Mouse (Mus musculus) Patski (cell line): ENCODE measurements around the gene Ankrd34c. TPM values are rescaled to one million over a fixed set of nuclear protein-coding genes. Genes with fewer than 3 reads are reported as not detected.

Source experiments
- ATAC-seq: fragments of 100-300 bp; one replicate; pipeline ENCODE4 v1.8.0; 2021
- CTCF ChIA-PET: fragments of 350-600 bp; sonication (Branson Sonifier 250); formaldehyde crosslinking; loops from one replicate; lab custom pipeline; 2022; ENCODE audit warnings: inconsistent platforms; lab: Charles Lee
- POLR2A ChIA-PET: fragments of 350-600 bp; sonication (Branson Sonifier 250); formaldehyde crosslinking; loops from one replicate; lab custom pipeline; 2022; ENCODE audit warnings: antibody characterized with exemption, inconsistent platforms; lab: Charles Lee
- DNase-seq: peaks from one replicate; pipeline ENCODE4 v3.0.0-alpha.2; 2011; ENCODE audit warnings: low read depth, low spot score
- H3K27me3 ChIP-seq: fragments of 371-371 bp; one replicate; pipeline ENCODE4 v1.5.1; 2021
- CTCF ChIP-seq: fragments of 100-300 bp; IDR thresholded peaks from one replicate; pipeline ENCODE4 v1.5.1; 2021
- in situ Hi-C: fragments of 300-500 bp; cut with MboI; formaldehyde crosslinking; loops from 3 replicates; pipeline ENCODE4 v1.11.1; 2018; ENCODE audit warnings: low pct_unique_long_range_greater_than_20kb, mixed read lengths
- polyA plus RNA-seq: library from polyadenylated mRNA; unstranded; gene quantifications from one replicate; pipeline ENCODE4 v1.2.3, GENCODE M21; 2021

Ankrd34c gene
- not detected for polyA plus RNA-seq

- CTCF ChIA-PET: no interaction called here
- peaks cover 14% of the 10 kb centered on the region for H3K27me3 ChIP-seq
- no peak for TF ChIP-seq CTCF
- in situ Hi-C loops: no loop called here
- ATAC-seq (no peak), DNase-seq (no peak)
- POLR2A ChIA-PET: no interaction called here
Measured at GRCm38 (mm10) chr9:89738295-89738694, at the start of gene Ankrd34c. Gene Ankrd34c (minus strand): TSS chr9:89738475.

- ATAC-seq (no peak), DNase-seq (no peak)
- no peaks in the 10 kb centered on the region for H3K27me3 ChIP-seq
- no peak for TF ChIP-seq CTCF
- CTCF ChIA-PET: no interaction called here
- in situ Hi-C loops: no loop called here
- POLR2A ChIA-PET: no interaction called here
Measured at GRCm38 (mm10) chr9:89787532-89787931, 49.3 kb upstream of the Ankrd34c start.

GRCm38 (mm10) chr9:89781395-89781927, 43.2 kb upstream of the Ankrd34c start:
- TF ChIP-seq CTCF: no peak
- ATAC-seq (no peak), DNase-seq (no peak)
- H3K27me3 ChIP-seq: peaks cover 6% of the 10 kb centered on the region
- in situ Hi-C loops: no loop called here
- ChIA-PET POLR2A (no interaction called here), CTCF (no interaction called here)

GRCm38 (mm10) chr9:89779237-89779636, 41.0 kb upstream of the Ankrd34c start:
- TF ChIP-seq CTCF: no peak
- DNase-seq: no peak
- no peak for ATAC-seq
- in situ Hi-C loops: no loop called here
- POLR2A ChIA-PET: no interaction called here
- peaks cover 9% of the 10 kb centered on the region for H3K27me3 ChIP-seq
- CTCF ChIA-PET: no interaction called here

GRCm38 (mm10) chr9:89771153-89771552, 32.9 kb upstream of the Ankrd34c start:
- H3K27me3 ChIP-seq: peaks cover 6% of the 10 kb centered on the region
- ATAC-seq: no peak
- ChIA-PET POLR2A (no interaction called here), CTCF (no interaction called here)
- no peak for DNase-seq
- in situ Hi-C loops: no loop called here
- TF ChIP-seq CTCF: no peak

GRCm38 (mm10) chr9:89762017-89762416, 23.7 kb upstream of the Ankrd34c start:
- ChIA-PET POLR2A (no interaction called here), CTCF (no interaction called here)
- no peak for TF ChIP-seq CTCF
- ATAC-seq (no peak), DNase-seq (no peak)
- peaks cover 5% of the 10 kb centered on the region for H3K27me3 ChIP-seq
- in situ Hi-C loops: no loop called here

- H3K27me3 ChIP-seq: peaks cover 4% of the 10 kb centered on the region
- no peak for TF ChIP-seq CTCF
- ATAC-seq: no peak
- POLR2A ChIA-PET: no interaction called here
- CTCF ChIA-PET: interaction anchor here (1.6 kb wide), 1 partner anchor 85 kb away, joined by 3 read pairs; no protein-coding TSS in a partner anchor
- no peak for DNase-seq
- in situ Hi-C loops: no loop called here
Measured at GRCm38 (mm10) chr9:89758569-89758968, 20.3 kb upstream of the Ankrd34c start.

GRCm38 (mm10) chr9:89758139-89758538, 19.9 kb upstream of the Ankrd34c start:
- TF ChIP-seq CTCF: no peak
- no peak for ATAC-seq
- ChIA-PET POLR2A (no interaction called here), CTCF (interaction anchor here (1.6 kb wide), 1 partner anchor 84 kb away, joined by 3 read pairs; no protein-coding TSS in a partner anchor)
- DNase-seq: no peak
- in situ Hi-C loops: no loop called here
- peaks cover 4% of the 10 kb centered on the region for H3K27me3 ChIP-seq

- CTCF ChIA-PET: interaction anchor here (1.6 kb wide), 1 partner anchor 84 kb away, joined by 3 read pairs; no protein-coding TSS in a partner anchor
- DNase-seq (no peak), ATAC-seq (no peak)
- POLR2A ChIA-PET: no interaction called here
- no peak for TF ChIP-seq CTCF
- in situ Hi-C loops: no loop called here
- H3K27me3 ChIP-seq: peaks cover 4% of the 10 kb centered on the region
Measured at GRCm38 (mm10) chr9:89757571-89757970, 19.3 kb upstream of the Ankrd34c start.

GRCm38 (mm10) chr9:89740041-89740440, 1.8 kb upstream of the Ankrd34c start:
- no peak for TF ChIP-seq CTCF
- in situ Hi-C loops: no loop called here
- ATAC-seq: no peak
- ChIA-PET POLR2A (no interaction called here), CTCF (no interaction called here)
- DNase-seq: no peak
- H3K27me3 ChIP-seq: peaks cover 13% of the 10 kb centered on the region

GRCm38 (mm10) chr9:89737888-89738287, 387 bp downstream of the Ankrd34c start:
- peaks cover 14% of the 10 kb centered on the region for H3K27me3 ChIP-seq
- ChIA-PET CTCF (no interaction called here), POLR2A (no interaction called here)
- DNase-seq: no peak
- ATAC-seq: no peak
- no peak for TF ChIP-seq CTCF
- in situ Hi-C loops: no loop called here
